Mouse (Mus musculus) right cerebral cortex, postnatal 36 days (tissue): Measurements from ENCODE around the gene Elf4.

Experiments used
- DNase-seq, 2 experiments: peaks; one replicate each; pipeline ENCODE4 v3.0.0; 2022; ENCODE audit warnings: low spot score in 2 of 2, mixed read lengths in 1 of 2

The Elf4 gene

GRCm38 (mm10) chrX:48367841-48368240 lies 95.1 kb downstream of the Elf4 start:
- no peak for DNase-seq

- no peak for DNase-seq
These were observed 96.9 kb downstream of the Elf4 start for GRCm38 (mm10) chrX:48365836-48366577.
